Mouse (Mus musculus) E14TG2a.4 (cell line): ENCODE results near the gene Igflr1.

Experiments
- CTCF ChIP-seq: conservative IDR thresholded peaks from 2 replicates; pipeline ENCODE4 v1.5.1; 2014; ENCODE audit warnings: low read length
- POU5F1 ChIP-seq: IDR thresholded peaks from 2 replicates; pipeline ENCODE4 v1.6.1; 2014; ENCODE audit warnings: low read length, borderline replicate concordance

DNA sequence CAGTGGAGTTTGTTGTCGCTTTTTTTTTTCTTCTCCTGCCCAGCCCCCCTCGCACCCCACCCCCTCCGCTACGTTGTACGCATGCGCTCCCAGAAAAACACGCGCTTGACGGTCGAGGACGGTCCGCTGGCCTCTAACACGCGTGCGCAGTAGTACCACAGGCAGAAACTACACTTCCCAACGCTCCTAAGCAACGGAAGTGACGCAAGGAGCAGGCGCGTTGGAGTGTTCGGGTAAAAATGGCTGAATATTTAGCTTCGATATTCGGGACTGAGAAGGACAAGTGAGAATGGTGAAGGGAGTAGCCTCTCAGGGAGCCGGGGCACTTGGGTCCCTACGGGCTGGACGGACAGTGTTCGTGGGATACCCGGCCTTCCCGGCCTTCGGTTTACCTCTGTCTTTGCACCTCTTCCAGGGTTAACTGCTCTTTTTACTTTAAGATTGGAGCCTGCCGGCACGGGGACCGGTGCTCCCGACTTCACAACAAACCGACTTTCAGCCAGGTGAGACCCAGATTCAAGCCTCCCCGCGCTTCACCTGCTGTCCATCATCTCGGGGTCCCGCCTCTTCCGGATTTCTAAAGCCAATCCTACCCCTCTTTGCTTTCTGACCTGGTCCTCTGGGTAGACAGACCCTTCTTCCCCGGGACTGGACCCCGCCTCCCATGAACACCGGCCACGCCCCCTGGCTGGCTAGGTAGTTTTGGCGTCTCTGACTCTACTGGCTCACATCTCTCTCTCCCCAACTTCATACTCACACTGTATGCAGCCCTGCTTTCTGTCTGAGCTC is 1.9 kb upstream of the Igflr1 start, which contains the start of the genes U2af1l4, Gm49396 and Psenen:
- TF ChIP-seq CTCF (no peak), POU5F1 (no peak)
